Mouse (Mus musculus) neural tube, embryonic 13.5 days (tissue): Measurements from ENCODE around the gene Ncaph2. TPM values are rescaled to one million over a fixed set of nuclear protein-coding genes. Genes with fewer than 3 reads are reported as not detected.

Experiments used
- ATAC-seq: fragments of 200-750 bp; cut with Nextera tagmentation; 2 replicates; pipeline ENCODE4 v1.8.0; 2017; ENCODE audit warnings: low read depth, mild to moderate bottlenecking, moderate TSS enrichment, moderate library complexity
- H3K27ac ChIP-seq: fragments of 300-500 bp; sonication (generic); replicated peaks from 2 replicates; pipeline ENCODE4 v1.5.1; 2015; ENCODE audit warnings: moderate library complexity, mild to moderate bottlenecking, inconsistent platforms
- H3K27me3 ChIP-seq: fragments of 300-500 bp; sonication (generic); 2 replicates; pipeline ENCODE4 v1.6.1; 2015; ENCODE audit warnings: mild to moderate bottlenecking, inconsistent platforms
- H3K36me3 ChIP-seq: fragments of 300-500 bp; sonication (generic); 2 replicates; pipeline ENCODE4 v1.6.1; 2015; ENCODE audit warnings: mild to moderate bottlenecking, inconsistent platforms
- H3K4me1 ChIP-seq: fragments of 300-500 bp; sonication (generic); replicated peaks from 2 replicates; pipeline ENCODE4 v1.6.1; 2015; ENCODE audit warnings: inconsistent platforms
- H3K4me2 ChIP-seq: fragments of 300-500 bp; sonication (generic); 2 replicates; pipeline ENCODE4 v1.6.1; 2015; ENCODE audit warnings: inconsistent platforms, mild to moderate bottlenecking, moderate library complexity
- H3K4me3 ChIP-seq: fragments of 300-500 bp; sonication (generic); 2 replicates; pipeline ENCODE4 v1.5.1; 2015; ENCODE audit warnings: mild to moderate bottlenecking, inconsistent platforms
- H3K9ac ChIP-seq: fragments of 300-500 bp; sonication (generic); 2 replicates; pipeline ENCODE4 v1.6.1; 2015; ENCODE audit warnings: moderate library complexity, mild to moderate bottlenecking, inconsistent platforms
- H3K9me3 ChIP-seq: fragments of 300-500 bp; sonication (generic); 2 replicates; pipeline ENCODE4 v1.6.1; 2016; ENCODE audit warnings: inconsistent platforms
- WGBS: fragments of 180-500 bp; shearing (Covaris S2); methylation state at CpG from one replicate; pipeline ENCODE4 v1.1.7; 2015; 5-methylcytosine and 5-hydroxymethylcytosine counted together
- polyA plus RNA-seq: library from polyadenylated mRNA; unstranded; fragments of >200 nt; fragmentation: Nextera tagmentation; extraction: Ambion mirVana; gene quantifications from 2 replicates; pipeline ENCODE4 v1.2.1, GENCODE M21; 2015

The Ncaph2 gene
- polyA plus RNA-seq, 1 experiment from 2014 or later = 101 TPM

GRCm38 (mm10) chr15:89352054-89352453 lies 3.5 kb upstream of the Ncaph2 start:
- Histone ChIP-seq H3K9me3 (no peaks in the 10 kb centered on the region), H3K4me1 (peaks cover 23% of the 10 kb centered on the region), H3K4me2 (no peak overlapping the region), H3K27ac (no peak overlapping the region), H3K27me3 (no peaks in the 10 kb centered on the region), H3K4me3 (no peak overlapping the region), H3K36me3 (peaks cover 44% of the 10 kb centered on the region), H3K9ac (no peak overlapping the region)
- WGBS = 96% methylated on average over 14 of the region's 14 CpGs
- no peak for ATAC-seq

- H3K4me1 ChIP-seq = peaks cover 29% of the 10 kb centered on the region
- ATAC-seq = no peak
- no peak overlapping the region for H3K4me2 ChIP-seq
- no peaks in the 10 kb centered on the region for H3K9me3 ChIP-seq
- H3K4me3 ChIP-seq = no peak overlapping the region
- no peak overlapping the region for H3K9ac ChIP-seq
- H3K27me3 ChIP-seq = no peaks in the 10 kb centered on the region
- H3K27ac ChIP-seq = no peak overlapping the region
- WGBS = 96% methylated on average over 12 of the region's 12 CpGs
- peaks cover 44% of the 10 kb centered on the region for H3K36me3 ChIP-seq
Measured at GRCm38 (mm10) chr15:89352795-89353194, 2.7 kb upstream of the Ncaph2 start.

GRCm38 (mm10) chr15:89353837-89354236 lies 1.7 kb upstream of the Ncaph2 start:
- WGBS = 97% methylated on average over 16 of the region's 16 CpGs
- no peak overlapping the region for H3K27ac ChIP-seq
- H3K27me3 ChIP-seq = no peaks in the 10 kb centered on the region
- H3K36me3 ChIP-seq = peaks cover 44% of the 10 kb centered on the region
- H3K4me3 ChIP-seq = peak overlapping the region; percentile 84; the same call in 1 of the 2 replicates
- H3K9ac ChIP-seq = peak overlapping the region; percentile 90; the same call in 1 of the 2 replicates
- H3K9me3 ChIP-seq = no peaks in the 10 kb centered on the region
- peaks cover 37% of the 10 kb centered on the region for H3K4me1 ChIP-seq
- no peak for ATAC-seq
- peak overlapping the region; percentile 86 for H3K4me2 ChIP-seq

DNA sequence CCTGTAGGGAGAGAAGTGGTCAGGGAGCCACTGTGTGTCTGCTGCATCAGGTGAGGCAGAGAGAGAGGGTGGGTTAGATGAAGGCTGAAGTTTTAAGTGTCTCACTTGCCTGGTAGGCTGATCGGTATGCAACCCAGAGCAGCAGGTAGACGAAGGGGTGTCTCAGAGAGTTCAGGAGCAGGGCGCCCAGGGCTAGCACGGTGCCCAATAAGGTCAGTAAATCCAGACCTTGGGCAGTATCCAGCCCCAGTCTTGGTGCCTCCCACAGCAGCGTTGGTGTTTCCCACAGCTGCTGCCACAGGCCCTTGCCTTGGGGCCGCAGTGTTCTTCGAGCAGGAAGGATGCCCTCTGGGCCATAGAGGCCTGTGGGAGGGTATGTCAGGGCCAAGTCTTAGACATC lies 1.1 kb upstream of the Ncaph2 start:
- WGBS = 78% methylated on average over 7 of the region's 7 CpGs
- H3K27ac ChIP-seq = no peak overlapping the region
- peaks cover 44% of the 10 kb centered on the region for H3K36me3 ChIP-seq
- H3K27me3 ChIP-seq = no peaks in the 10 kb centered on the region
- peak overlapping the region; percentile 86 for H3K4me2 ChIP-seq
- H3K9ac ChIP-seq = peak overlapping the region; percentile 90
- peak overlapping the region; percentile 84 for H3K4me3 ChIP-seq
- 0 out of 2 replicates have a peak, but pooled peaks have one; percentile 1 for ATAC-seq
- H3K4me1 ChIP-seq = peaks cover 43% of the 10 kb centered on the region
- H3K9me3 ChIP-seq = no peaks in the 10 kb centered on the region

GRCm38 (mm10) chr15:89356372-89356771 lies 853 bp downstream of the Ncaph2 start:
- peak overlapping the region; percentile 84 for H3K4me3 ChIP-seq
- no peaks in the 10 kb centered on the region for H3K27me3 ChIP-seq
- ATAC-seq = peak; percentile 65
- 0% methylated on average over 15 of the region's 15 CpGs for WGBS
- no peaks in the 10 kb centered on the region for H3K9me3 ChIP-seq
- H3K27ac ChIP-seq = peak overlapping the region; percentile 86
- H3K36me3 ChIP-seq = peaks cover 39% of the 10 kb centered on the region
- H3K4me1 ChIP-seq = peaks cover 43% of the 10 kb centered on the region
- H3K9ac ChIP-seq = peak overlapping the region; percentile 90
- H3K4me2 ChIP-seq = peak overlapping the region; percentile 86

- 85% methylated on average over 3 of the region's 3 CpGs for WGBS
- Histone ChIP-seq H3K9ac (no peak overlapping the region), H3K27me3 (no peaks in the 10 kb centered on the region), H3K4me1 (peaks cover 43% of the 10 kb centered on the region), H3K27ac (no peak overlapping the region), H3K4me3 (no peak overlapping the region), H3K4me2 (no peak overlapping the region), H3K9me3 (no peaks in the 10 kb centered on the region), H3K36me3 (peaks cover 38% of the 10 kb centered on the region)
- ATAC-seq = no peak
Measured at GRCm38 (mm10) chr15:89358784-89359183, 3.3 kb downstream of the Ncaph2 start.

GRCm38 (mm10) chr15:89363051-89363450 lies 7.5 kb downstream of the Ncaph2 start:
- Histone ChIP-seq H3K4me3 (no peak overlapping the region), H3K27me3 (no peaks in the 10 kb centered on the region), H3K4me2 (no peak overlapping the region), H3K4me1 (peaks cover 13% of the 10 kb centered on the region; the same call in 1 of the 2 replicates), H3K9ac (no peak overlapping the region), H3K36me3 (peaks cover 78% of the 10 kb centered on the region), H3K9me3 (no peaks in the 10 kb centered on the region), H3K27ac (no peak overlapping the region)
- no peak for ATAC-seq
- WGBS = 93% methylated on average over 7 of the region's 7 CpGs

DNA sequence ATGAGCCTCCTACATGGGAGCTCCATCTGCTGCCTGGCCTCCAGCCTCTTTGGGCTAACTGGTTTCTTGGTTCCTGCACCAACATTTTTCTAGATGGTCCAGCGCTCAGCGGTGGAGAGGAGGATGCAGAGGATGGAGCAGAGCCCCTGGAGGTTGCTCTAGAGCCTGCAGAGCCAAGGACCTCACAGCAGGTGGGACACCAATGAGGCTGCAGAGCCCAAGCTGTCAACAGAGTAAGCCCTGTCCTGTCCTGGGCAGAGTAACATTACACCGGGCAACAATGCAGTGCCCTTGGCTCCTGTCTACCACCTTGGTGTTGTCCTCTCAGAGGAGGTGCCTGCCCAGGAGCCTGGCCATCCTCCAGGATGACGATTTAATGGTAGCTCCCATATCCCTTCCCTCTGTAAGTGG lies 9.6 kb downstream of the Ncaph2 start:
- no peaks in the 10 kb centered on the region for H3K27me3 ChIP-seq
- H3K4me3 ChIP-seq = no peak overlapping the region
- H3K9me3 ChIP-seq = no peaks in the 10 kb centered on the region
- WGBS = 91% methylated on average over 4 of the region's 4 CpGs
- H3K27ac ChIP-seq = no peak overlapping the region
- no peak overlapping the region for H3K4me2 ChIP-seq
- no peaks in the 10 kb centered on the region for H3K4me1 ChIP-seq
- no peak overlapping the region for H3K9ac ChIP-seq
- no peak for ATAC-seq
- H3K36me3 ChIP-seq = peaks cover 98% of the 10 kb centered on the region

- H3K4me3 ChIP-seq = no peak overlapping the region
- peaks cover 57% of the 10 kb centered on the region for H3K36me3 ChIP-seq
- WGBS = 88% methylated on average over 13 of the region's 13 CpGs
- no peak overlapping the region for H3K4me2 ChIP-seq
- H3K27ac ChIP-seq = no peak overlapping the region
- no peak for ATAC-seq
- H3K9me3 ChIP-seq = no peaks in the 10 kb centered on the region
- no peak overlapping the region for H3K9ac ChIP-seq
- H3K4me1 ChIP-seq = peaks cover 19% of the 10 kb centered on the region
- H3K27me3 ChIP-seq = peaks cover 21% of the 10 kb centered on the region
Measured at GRCm38 (mm10) chr15:89372068-89372467, 16.5 kb downstream of the Ncaph2 start.

DNA sequence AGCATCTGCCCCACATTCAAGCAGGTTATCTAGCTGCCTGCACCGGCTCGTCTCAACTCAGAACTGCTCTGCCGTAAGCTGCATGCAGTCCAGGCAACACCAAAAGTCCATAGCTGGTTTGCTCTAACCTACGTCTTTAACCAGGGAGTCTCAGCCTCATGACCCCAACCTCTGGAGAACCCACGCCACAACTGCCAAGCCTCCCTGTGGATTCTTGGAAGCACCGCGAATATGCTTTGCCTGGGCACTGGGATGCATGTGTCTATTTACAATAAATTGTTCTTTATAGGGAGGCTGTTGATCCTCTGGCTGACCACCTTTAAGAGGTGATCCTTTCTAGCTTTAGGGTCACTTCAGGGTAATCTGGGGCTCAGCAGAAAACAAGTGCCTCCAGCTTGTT lies 17.0 kb downstream of the Ncaph2 start:
- Histone ChIP-seq H3K9me3 (no peaks in the 10 kb centered on the region), H3K27ac (no peak overlapping the region), H3K27me3 (peaks cover 25% of the 10 kb centered on the region), H3K4me1 (peaks cover 24% of the 10 kb centered on the region), H3K9ac (peak overlapping the region; percentile 80; the same call in 1 of the 2 replicates), H3K36me3 (peaks cover 53% of the 10 kb centered on the region), H3K4me2 (peak overlapping the region; percentile 73), H3K4me3 (peak overlapping the region; percentile 62)
- WGBS = 84% methylated on average over 7 of the region's 7 CpGs
- no peak for ATAC-seq

GRCm38 (mm10) chr15:89373027-89373761 lies 17.7 kb downstream of the Ncaph2 start:
- H3K4me1 ChIP-seq = peaks cover 26% of the 10 kb centered on the region
- H3K27me3 ChIP-seq = peaks cover 32% of the 10 kb centered on the region
- H3K27ac ChIP-seq = peak overlapping the region; percentile 94
- no peaks in the 10 kb centered on the region for H3K9me3 ChIP-seq
- peak overlapping the region; percentile 80 for H3K9ac ChIP-seq
- H3K4me2 ChIP-seq = peak overlapping the region; percentile 73
- H3K36me3 ChIP-seq = peaks cover 46% of the 10 kb centered on the region
- WGBS = 1% methylated on average over 35 of the region's 35 CpGs
- ATAC-seq = peak; percentile 87
- peak overlapping the region; percentile 62 for H3K4me3 ChIP-seq

- peak within 1 kb of the TSS; percentile 80 for H3K9ac ChIP-seq
- ATAC-seq = peak; percentile 88
- H3K36me3 ChIP-seq = peaks cover 40% of the 10 kb centered on the region
- peaks cover 38% of the 10 kb centered on the region for H3K27me3 ChIP-seq
- H3K27ac ChIP-seq = peak within 1 kb of the TSS; percentile 94
- H3K4me3 ChIP-seq = peak within 1 kb of the TSS; percentile 62
- H3K4me1 ChIP-seq = peaks cover 32% of the 10 kb centered on the region
- H3K4me2 ChIP-seq = peak within 1 kb of the TSS; percentile 73
- under 1% methylated on average over 42 of the region's 42 CpGs for WGBS
- H3K9me3 ChIP-seq = no peaks in the 10 kb centered on the region
Measured at GRCm38 (mm10) chr15:89373762-89374248, 18.3 kb downstream of the Ncaph2 start, which contains the start of gene Sco2. Gene Sco2 (minus strand): TSS chr15:89373846.
